Mouse (Mus musculus) ovary, postnatal 10 days (tissue): ENCODE results near the gene Zfp106.
A peak's percentile ranks its signal among the peaks of the same experiment; 100 is the strongest.

Experiments used
- DNase-seq: peaks from one replicate; pipeline ENCODE4 v3.0.0; 2022; ENCODE audit warnings: low spot score

The Zfp106 gene

GRCm38 (mm10) chr2:120470856-120471255 is 92.8 kb downstream of the Zfp106 start:
- no peak for DNase-seq

- DNase-seq, result no peak
These were observed 93.9 kb downstream of the Zfp106 start for GRCm38 (mm10) chr2:120469715-120470114.

GRCm38 (mm10) chr2:120469220-120469619 is 94.4 kb downstream of the Zfp106 start:
- DNase-seq, result no peak

GRCm38 (mm10) chr2:120468011-120468410 is 95.6 kb downstream of the Zfp106 start:
- DNase-seq, result no peak

GRCm38 (mm10) chr2:120465397-120465785 is 98.3 kb downstream of the Zfp106 start:
- no peak for DNase-seq

DNA sequence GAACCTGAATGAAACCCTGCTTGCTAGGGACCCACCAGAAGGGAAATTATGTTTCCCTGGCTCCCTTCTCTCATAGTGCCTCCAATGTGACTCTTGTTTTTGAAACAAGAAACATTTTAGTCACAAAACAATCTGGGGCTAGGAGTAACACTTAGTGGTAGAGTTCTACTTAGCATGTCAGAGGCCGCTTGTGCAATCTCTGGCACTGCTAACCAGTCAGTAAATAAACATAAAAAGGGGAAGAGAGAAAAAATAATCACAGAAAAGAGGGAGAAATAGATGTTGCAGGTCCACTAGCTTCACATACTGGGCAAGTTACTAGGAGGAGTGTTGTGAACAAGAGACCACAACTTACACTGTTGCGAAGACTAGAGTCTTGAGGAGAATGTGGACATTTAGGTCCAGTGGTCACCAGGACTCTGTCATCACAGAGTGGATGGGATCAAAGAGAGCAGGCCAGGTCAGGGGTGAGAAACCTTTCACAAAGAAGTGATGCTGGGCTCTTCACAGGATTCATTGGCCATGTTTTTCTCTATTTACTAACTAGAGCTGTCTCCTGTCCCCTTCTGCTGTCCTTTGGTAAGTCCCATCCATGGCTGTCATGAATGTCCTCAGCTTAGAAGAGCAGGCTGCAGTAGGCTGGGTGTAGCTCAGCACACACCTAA is 98.8 kb downstream of the Zfp106 start:
- no peak for DNase-seq

DNA sequence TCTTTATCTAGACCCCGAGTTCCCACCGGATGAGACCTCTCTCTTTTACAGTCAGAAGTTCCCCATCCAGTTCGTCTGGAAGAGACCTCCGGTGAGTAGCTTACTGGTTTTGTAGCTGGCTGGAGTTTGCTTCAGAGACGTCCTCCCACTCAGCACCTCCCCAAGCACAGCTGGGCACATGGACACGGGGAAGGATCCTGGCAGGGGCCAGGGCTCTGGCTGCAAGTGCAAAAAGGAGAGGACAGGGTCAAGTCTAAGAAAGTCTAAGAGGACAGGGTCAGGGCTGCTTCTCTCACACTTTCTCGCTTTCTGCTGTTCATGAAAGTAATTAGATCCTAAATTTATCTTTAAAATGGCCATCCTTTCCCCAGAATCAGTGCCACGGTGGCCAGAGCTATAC is 99.6 kb downstream of the Zfp106 start:
- DNase-seq, result peak; percentile 10

GRCm38 (mm10) chr2:120463328-120463727 is 100.3 kb downstream of the Zfp106 start:
- no peak for DNase-seq

- no peak for DNase-seq
These were observed 103.4 kb downstream of the Zfp106 start for GRCm38 (mm10) chr2:120460216-120460615.
